Mouse (Mus musculus) Patski (cell line): ENCODE measurements at regions not wholly inside any gene's neighbourhood (a gene's known extent, or its start where the extent isn't known, plus 50 kb on each side); places are given as distances from the start of the nearest gene placed in this dataset.

Experiments
- ATAC-seq: fragments of 100-300 bp; one replicate; pipeline ENCODE4 v1.8.0; 2021
- CTCF ChIA-PET: fragments of 350-600 bp; sonication (Branson Sonifier 250); formaldehyde crosslinking; loops from one replicate; lab custom pipeline; 2022; ENCODE audit warnings: inconsistent platforms; lab: Charles Lee
- POLR2A ChIA-PET: fragments of 350-600 bp; sonication (Branson Sonifier 250); formaldehyde crosslinking; loops from one replicate; lab custom pipeline; 2022; ENCODE audit warnings: antibody characterized with exemption, inconsistent platforms; lab: Charles Lee
- DNase-seq: peaks from one replicate; pipeline ENCODE4 v3.0.0-alpha.2; 2011; ENCODE audit warnings: low read depth, low spot score
- H3K27me3 ChIP-seq: fragments of 371-371 bp; one replicate; pipeline ENCODE4 v1.5.1; 2021
- CTCF ChIP-seq: fragments of 100-300 bp; IDR thresholded peaks from one replicate; pipeline ENCODE4 v1.5.1; 2021
- in situ Hi-C: fragments of 300-500 bp; cut with MboI; formaldehyde crosslinking; loops from 3 replicates; pipeline ENCODE4 v1.11.1; 2018; ENCODE audit warnings: low pct_unique_long_range_greater_than_20kb, mixed read lengths

DNA sequence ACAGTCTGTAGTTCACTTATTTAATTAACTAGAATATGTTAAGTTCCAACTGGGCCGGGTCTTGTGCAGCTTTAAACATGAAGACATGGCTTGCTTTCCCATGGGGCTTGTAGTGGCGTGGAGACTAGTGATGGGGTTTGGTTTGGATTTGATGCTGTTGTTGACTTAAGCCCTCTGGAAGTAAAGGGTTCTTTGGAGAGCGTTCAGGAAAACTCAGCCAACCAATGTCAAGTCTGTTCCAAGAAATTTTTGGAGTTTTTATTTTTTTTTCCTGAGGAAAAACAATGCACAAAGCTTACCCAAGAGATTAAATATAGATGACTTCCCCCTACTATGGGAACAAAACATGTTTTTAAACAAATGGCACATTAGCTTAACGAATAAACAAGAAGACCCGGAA is 67.3 kb upstream of the Galnt15 start:
- CTCF ChIA-PET, result interaction anchor here (0.6 to 1.7 kb wide), 2 partner anchors 9 to 19 kb away, joined by 3 to 4 read pairs; no protein-coding TSS in a partner anchor
- DNase-seq, result no peak

GRCm38 (mm10) chr14:31963131-31963911 is 65.5 kb upstream of the Galnt15 start:
- in situ Hi-C loops, result no loop called here
- no peak for TF ChIP-seq CTCF
- POLR2A ChIA-PET, result interaction anchor here (1.1 kb wide), 1 partner anchor 110 kb away, joined by 4 read pairs; no protein-coding TSS in a partner anchor
- no peaks in the 10 kb centered on the region for H3K27me3 ChIP-seq
- peak; percentile 94 for ATAC-seq
- DNase-seq, result peak; percentile 46
- CTCF ChIA-PET, result interaction anchor here (0.9 to 1.5 kb wide), 2 partner anchors 48 to 71 kb away, joined by 3 to 4 read pairs; no protein-coding TSS in a partner anchor

More for the DNA sequence above, 67.3 kb upstream of the Galnt15 start:
- POLR2A ChIA-PET, result interaction anchor here (0.7 kb wide), 1 partner anchor 117 kb away, joined by 7 read pairs; no protein-coding TSS in a partner anchor
- ATAC-seq, result no peak
- TF ChIP-seq CTCF, result no peak
- H3K27me3 ChIP-seq, result no peaks in the 10 kb centered on the region
- in situ Hi-C loops, result no loop called here

DNA sequence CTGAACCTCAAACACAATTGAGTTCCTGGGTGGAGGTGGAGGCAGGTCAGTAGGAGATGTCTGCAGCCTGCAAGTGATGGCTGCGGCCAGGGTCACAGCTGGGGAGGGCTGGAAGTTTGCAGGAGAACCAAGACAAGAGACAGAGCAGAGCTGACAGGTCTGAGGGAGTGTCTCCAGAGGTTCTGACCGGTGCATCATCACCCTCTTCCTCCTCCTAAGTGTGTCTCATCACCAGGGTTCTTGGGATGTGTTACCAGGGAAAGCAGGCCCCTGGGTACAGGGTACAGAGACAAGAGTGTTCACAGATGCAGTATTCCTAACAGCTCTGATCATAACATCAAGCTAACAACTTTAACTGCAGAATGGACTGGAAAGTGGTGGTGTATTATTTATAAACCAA is 64.7 kb upstream of the Galnt15 start:
- no peak for DNase-seq
- no peak for ATAC-seq
- CTCF ChIA-PET, result interaction anchor here (0.9 to 1.5 kb wide), 2 partner anchors 30 to 47 kb away, joined by 3 read pairs; no protein-coding TSS in a partner anchor
- no peaks in the 10 kb centered on the region for H3K27me3 ChIP-seq
- POLR2A ChIA-PET, result no interaction called here
- TF ChIP-seq CTCF, result no peak
- in situ Hi-C loops, result no loop called here

- TF ChIP-seq CTCF, result no peak
- CTCF ChIA-PET, result interaction anchor here (1.5 kb wide), 1 partner anchor 29 kb away, joined by 3 read pairs; no protein-coding TSS in a partner anchor
- no peaks in the 10 kb centered on the region for H3K27me3 ChIP-seq
- POLR2A ChIA-PET, result no interaction called here
- DNase-seq, result no peak
- in situ Hi-C loops, result no loop called here
- no peak for ATAC-seq
These were observed 64.0 kb upstream of the Galnt15 start for GRCm38 (mm10) chr14:31964831-31965230.

- in situ Hi-C loops, result no loop called here
- ChIA-PET POLR2A (no interaction called here), CTCF (no interaction called here)
- no peaks in the 10 kb centered on the region for H3K27me3 ChIP-seq
- TF ChIP-seq CTCF, result no peak
- DNase-seq (no peak), ATAC-seq (no peak)
These were observed 59.3 kb upstream of the Galnt15 start for GRCm38 (mm10) chr14:31969531-31969930.

DNA sequence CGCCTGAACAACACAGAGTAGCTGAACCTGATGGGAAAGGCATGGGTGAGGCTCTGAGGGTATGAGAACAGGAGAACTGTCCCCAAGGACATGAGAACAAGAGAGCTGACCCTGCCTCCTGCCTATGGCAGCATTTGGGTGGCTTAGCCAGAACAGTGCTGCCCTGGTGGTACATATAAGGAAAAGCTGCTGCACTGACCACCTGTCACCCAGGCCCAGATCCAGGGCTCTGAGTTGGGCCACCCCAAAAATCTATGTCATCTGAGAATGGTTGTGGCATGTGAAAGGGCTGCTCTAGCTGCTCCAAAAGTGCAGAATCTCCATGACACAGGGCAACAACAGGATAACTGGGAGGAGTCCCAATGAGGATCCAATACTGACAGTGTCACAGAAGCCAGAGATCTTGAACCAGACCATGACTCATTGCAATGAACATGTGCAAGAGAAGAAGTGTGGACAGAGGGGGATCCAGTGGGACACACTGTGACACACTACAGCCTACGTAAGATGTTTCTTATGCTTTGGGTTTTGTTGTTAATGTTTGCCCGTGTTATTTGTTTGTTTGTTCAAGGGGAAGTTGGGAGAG is 58.5 kb upstream of the Galnt15 start:
- POLR2A ChIA-PET, result no interaction called here
- no peak for ATAC-seq

GRCm38 (mm10) chr14:31970851-31971250 is 57.9 kb upstream of the Galnt15 start:
- TF ChIP-seq CTCF, result no peak
- no peak for ATAC-seq
- POLR2A ChIA-PET, result interaction anchor here (0.6 to 0.7 kb wide), 2 partner anchors 45 to 722 kb away, joined by 3 read pairs; no protein-coding TSS in a partner anchor

More for the DNA sequence above, 58.5 kb upstream of the Galnt15 start:
- no peaks in the 10 kb centered on the region for H3K27me3 ChIP-seq
- no peak for TF ChIP-seq CTCF
- CTCF ChIA-PET, result interaction anchor here (1.3 kb wide), 1 partner anchor 8 kb away, joined by 4 read pairs; no protein-coding TSS in a partner anchor
- in situ Hi-C loops, result no loop called here
- no peak for DNase-seq

GRCm38 (mm10) chr14:31973702-31974101 is 55.1 kb upstream of the Galnt15 start:
- DNase-seq (no peak), ATAC-seq (no peak)
- no peak for TF ChIP-seq CTCF
- ChIA-PET CTCF (no interaction called here), POLR2A (no interaction called here)
- in situ Hi-C loops, result no loop called here
- H3K27me3 ChIP-seq, result no peaks in the 10 kb centered on the region

More at GRCm38 (mm10) chr14:31970851-31971250, 57.9 kb upstream of the Galnt15 start:
- no peaks in the 10 kb centered on the region for H3K27me3 ChIP-seq
- CTCF ChIA-PET, result interaction anchor here (1.3 kb wide), 1 partner anchor 9 kb away, joined by 4 read pairs; no protein-coding TSS in a partner anchor
- in situ Hi-C loops, result no loop called here
- no peak for DNase-seq

- TF ChIP-seq CTCF, result no peak
- ChIA-PET POLR2A (no interaction called here), CTCF (interaction anchor here (1.8 kb wide), 1 partner anchor 54 kb away, joined by 3 read pairs; no protein-coding TSS in a partner anchor)
- H3K27me3 ChIP-seq, result no peaks in the 10 kb centered on the region
- no peak for ATAC-seq
- in situ Hi-C loops, result no loop called here
- no peak for DNase-seq
These were observed 50.6 kb upstream of the Galnt15 start for GRCm38 (mm10) chr14:31978196-31978595.

GRCm38 (mm10) chr14:31978690-31979089 is 50.1 kb upstream of the Galnt15 start:
- no peak for TF ChIP-seq CTCF
- in situ Hi-C loops, result no loop called here
- ChIA-PET POLR2A (no interaction called here), CTCF (interaction anchor here (1.3 to 1.8 kb wide), 2 partner anchors 22 to 53 kb away, joined by 3 read pairs; no protein-coding TSS in a partner anchor)
- DNase-seq (no peak), ATAC-seq (no peak)
- H3K27me3 ChIP-seq, result no peaks in the 10 kb centered on the region
